Mouse (Mus musculus) hindbrain, embryonic 15.5 days (tissue): ENCODE measurements at regions not wholly inside any gene's neighbourhood (a gene's known extent, or its start where the extent isn't known, plus 50 kb on each side); places are given as distances from the start of the nearest gene placed in this dataset.
A peak's percentile ranks its signal among the peaks of the same experiment; 100 is the strongest.

Source experiments
- ATAC-seq: fragments of 200-750 bp; cut with Nextera tagmentation; 2 replicates; pipeline ENCODE4 v1.8.0; 2017; ENCODE audit warnings: low read depth, moderate number of reproducible peaks, moderate TSS enrichment; ENCODE audit not compliant: low FRiP score
- H3K27ac ChIP-seq: fragments of 300-500 bp; sonication (generic); replicated peaks from 2 replicates; pipeline ENCODE4 v1.5.1; 2015; ENCODE audit warnings: mild to moderate bottlenecking, inconsistent platforms
- H3K27me3 ChIP-seq: fragments of 300-500 bp; sonication (generic); 2 replicates; pipeline ENCODE4 v1.6.1; 2015; ENCODE audit warnings: control low read depth, inconsistent platforms
- H3K36me3 ChIP-seq: fragments of 300-500 bp; sonication (generic); 2 replicates; pipeline ENCODE4 v1.6.1; 2015; ENCODE audit warnings: control low read depth, inconsistent platforms
- H3K4me1 ChIP-seq: fragments of 300-500 bp; sonication (generic); replicated peaks from 2 replicates; pipeline ENCODE4 v1.6.1; 2015; ENCODE audit warnings: control low read depth, inconsistent platforms
- H3K4me2 ChIP-seq: fragments of 300-500 bp; sonication (generic); 2 replicates; pipeline ENCODE4 v1.6.1; 2015; ENCODE audit warnings: moderate library complexity, mild to moderate bottlenecking, inconsistent platforms
- H3K4me3 ChIP-seq: fragments of 300-500 bp; sonication (generic); 2 replicates; pipeline ENCODE4 v1.5.1; 2015; ENCODE audit warnings: mild to moderate bottlenecking, inconsistent platforms
- H3K9ac ChIP-seq: fragments of 300-500 bp; sonication (generic); 2 replicates; pipeline ENCODE4 v1.6.1; 2015; ENCODE audit warnings: inconsistent platforms
- H3K9me3 ChIP-seq: fragments of 300-500 bp; sonication (generic); 2 replicates; pipeline ENCODE4 v1.6.1; 2016; ENCODE audit warnings: control low read depth, inconsistent platforms
- WGBS: fragments of 180-500 bp; shearing (Covaris S2); methylation state at CpG from one replicate; pipeline ENCODE4 v1.1.7; 2015; 5-methylcytosine and 5-hydroxymethylcytosine counted together

- Histone ChIP-seq H3K36me3 (no peaks in the 10 kb centered on the region), H3K27me3 (no peaks in the 10 kb centered on the region), H3K4me1 (no peaks in the 10 kb centered on the region), H3K4me3 (no peak overlapping the region), H3K27ac (no peak overlapping the region), H3K9me3 (no peaks in the 10 kb centered on the region), H3K9ac (no peak overlapping the region), H3K4me2 (no peak overlapping the region)
- WGBS = 36% methylated on average over 11 of the region's 11 CpGs
- no peak for ATAC-seq
These were observed 141.3 kb downstream of the Rnd3 start for GRCm38 (mm10) chr2:51007409-51008250.

DNA sequence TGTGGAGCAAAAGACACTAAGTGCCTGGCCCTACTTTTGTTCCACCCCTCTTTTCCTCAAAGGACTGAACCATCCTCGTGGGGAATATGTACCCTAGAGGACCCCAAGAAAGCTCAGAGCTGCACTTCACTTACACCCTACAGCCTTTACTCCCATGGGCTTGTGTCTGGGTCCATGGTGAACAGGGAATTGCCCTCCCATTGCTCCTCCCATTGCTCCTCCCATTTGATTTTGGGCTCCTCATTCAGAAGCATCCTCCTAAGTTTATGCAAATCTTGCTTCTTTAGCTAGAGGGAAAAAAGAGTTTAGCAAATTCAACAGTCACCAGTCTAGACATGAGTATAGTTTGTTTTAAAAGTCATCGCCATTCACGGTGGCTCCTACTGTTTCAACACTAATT, 142.1 kb downstream of the Rnd3 start:
- Histone ChIP-seq H3K27ac (no peak overlapping the region), H3K36me3 (no peaks in the 10 kb centered on the region), H3K9ac (no peak overlapping the region), H3K27me3 (no peaks in the 10 kb centered on the region), H3K9me3 (no peaks in the 10 kb centered on the region), H3K4me3 (no peak overlapping the region), H3K4me1 (no peaks in the 10 kb centered on the region), H3K4me2 (no peak overlapping the region)
- ATAC-seq = no peak
- 57% methylated on average over 3 of the region's 3 CpGs for WGBS

DNA sequence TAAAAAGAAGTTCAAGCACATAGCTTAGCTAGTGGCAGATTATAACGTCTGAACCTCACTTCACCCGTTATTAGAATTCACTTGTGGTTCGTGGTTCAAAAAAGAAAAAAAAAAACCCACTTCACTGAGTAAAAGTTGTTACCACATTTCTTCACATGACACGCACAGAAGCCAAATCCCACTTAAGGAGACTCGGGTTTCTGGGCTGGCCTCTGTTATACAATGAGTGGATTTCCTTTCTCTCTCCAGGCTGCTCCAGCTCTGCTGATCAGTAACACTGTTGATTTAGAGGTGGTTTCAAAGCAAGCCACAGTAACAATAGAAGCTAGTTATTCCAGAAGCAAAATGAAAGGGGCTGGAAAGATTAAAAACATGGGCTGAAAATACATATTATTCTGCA, 147.4 kb downstream of the Rnd3 start:
- no peaks in the 10 kb centered on the region for H3K4me1 ChIP-seq
- H3K9me3 ChIP-seq = no peaks in the 10 kb centered on the region
- no peak overlapping the region for H3K27ac ChIP-seq
- no peak overlapping the region for H3K9ac ChIP-seq
- no peaks in the 10 kb centered on the region for H3K27me3 ChIP-seq
- 65% methylated on average over 5 of the region's 5 CpGs for WGBS
- ATAC-seq = no peak
- H3K36me3 ChIP-seq = no peaks in the 10 kb centered on the region
- H3K4me3 ChIP-seq = no peak overlapping the region
- H3K4me2 ChIP-seq = no peak overlapping the region

- H3K4me3 ChIP-seq = no peak overlapping the region
- H3K4me2 ChIP-seq = no peak overlapping the region
- no peaks in the 10 kb centered on the region for H3K36me3 ChIP-seq
- no peaks in the 10 kb centered on the region for H3K9me3 ChIP-seq
- no peak for ATAC-seq
- no peaks in the 10 kb centered on the region for H3K4me1 ChIP-seq
- no peaks in the 10 kb centered on the region for H3K27me3 ChIP-seq
- 80% methylated on average over 2 of the region's 2 CpGs for WGBS
- H3K27ac ChIP-seq = no peak overlapping the region
- H3K9ac ChIP-seq = no peak overlapping the region
These were observed 165.0 kb downstream of the Rnd3 start for GRCm38 (mm10) chr2:50983883-50984410.

GRCm38 (mm10) chr2:50982571-50982970, 166.3 kb downstream of the Rnd3 start:
- 87% methylated on average over 5 of the region's 5 CpGs for WGBS
- ATAC-seq = no peak
- no peak overlapping the region for H3K4me2 ChIP-seq

DNA sequence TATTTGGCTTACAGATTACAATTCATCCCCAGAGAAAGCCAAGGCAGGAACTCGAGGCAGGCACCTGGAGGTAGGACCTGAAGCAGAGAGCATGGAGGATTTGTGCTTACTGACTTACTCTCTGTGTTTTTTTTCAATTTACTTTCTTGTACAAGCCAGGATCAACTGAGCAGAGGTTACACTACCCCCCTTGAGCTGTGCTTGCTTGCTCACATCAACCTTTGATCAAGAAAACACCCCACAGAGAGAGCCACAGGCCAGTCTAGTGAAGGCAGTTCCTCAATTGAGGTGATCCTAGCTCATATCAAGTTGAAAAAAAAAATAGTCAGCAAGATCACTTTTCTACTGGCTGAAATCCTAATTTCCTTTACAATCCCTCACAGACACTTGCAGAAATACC, 170.6 kb downstream of the Rnd3 start:
- ATAC-seq = no peak
- 83% methylated on average over 1 of the region's 1 CpGs for WGBS
- H3K9ac ChIP-seq = no peak overlapping the region

More at GRCm38 (mm10) chr2:50982571-50982970, 166.3 kb downstream of the Rnd3 start:
- no peaks in the 10 kb centered on the region for H3K4me1 ChIP-seq
- H3K36me3 ChIP-seq = no peaks in the 10 kb centered on the region
- H3K27me3 ChIP-seq = no peaks in the 10 kb centered on the region
- no peak overlapping the region for H3K4me3 ChIP-seq
- H3K27ac ChIP-seq = no peak overlapping the region
- no peaks in the 10 kb centered on the region for H3K9me3 ChIP-seq
- no peak overlapping the region for H3K9ac ChIP-seq

GRCm38 (mm10) chr2:50971131-50971825, 177.6 kb downstream of the Rnd3 start:
- Histone ChIP-seq H3K27me3 (no peaks in the 10 kb centered on the region), H3K27ac (peak overlapping the region; percentile 80), H3K4me2 (peak overlapping the region; percentile 44), H3K9me3 (no peaks in the 10 kb centered on the region), H3K4me3 (no peak overlapping the region), H3K9ac (peak overlapping the region; percentile 31), H3K36me3 (no peaks in the 10 kb centered on the region), H3K4me1 (peaks cover 32% of the 10 kb centered on the region)
- peak; percentile 93 for ATAC-seq
- WGBS = 4% methylated on average over 14 of the region's 14 CpGs

More for the DNA sequence above, 170.6 kb downstream of the Rnd3 start:
- no peak overlapping the region for H3K4me3 ChIP-seq
- H3K27ac ChIP-seq = no peak overlapping the region
- H3K4me2 ChIP-seq = no peak overlapping the region
- H3K9me3 ChIP-seq = no peaks in the 10 kb centered on the region
- no peaks in the 10 kb centered on the region for H3K4me1 ChIP-seq
- H3K27me3 ChIP-seq = no peaks in the 10 kb centered on the region
- no peaks in the 10 kb centered on the region for H3K36me3 ChIP-seq

- Histone ChIP-seq H3K9me3 (no peaks in the 10 kb centered on the region), H3K27ac (no peak overlapping the region), H3K4me3 (no peak overlapping the region), H3K4me1 (peaks cover 32% of the 10 kb centered on the region), H3K9ac (no peak overlapping the region), H3K27me3 (no peaks in the 10 kb centered on the region), H3K4me2 (no peak overlapping the region), H3K36me3 (no peaks in the 10 kb centered on the region)
- 70% methylated on average over 4 of the region's 4 CpGs for WGBS
- ATAC-seq = no peak
These were observed 180.5 kb downstream of the Rnd3 start for GRCm38 (mm10) chr2:50968382-50968781.

GRCm38 (mm10) chr2:50967826-50968225, 181.1 kb downstream of the Rnd3 start:
- 32% methylated on average over 4 of the region's 4 CpGs for WGBS
- H3K4me1 ChIP-seq = peaks cover 32% of the 10 kb centered on the region
- no peak for ATAC-seq
- H3K4me3 ChIP-seq = no peak overlapping the region
- H3K36me3 ChIP-seq = no peaks in the 10 kb centered on the region
- H3K9me3 ChIP-seq = no peaks in the 10 kb centered on the region
- no peak overlapping the region for H3K27ac ChIP-seq
- no peak overlapping the region for H3K4me2 ChIP-seq
- H3K9ac ChIP-seq = no peak overlapping the region
- no peaks in the 10 kb centered on the region for H3K27me3 ChIP-seq

- Histone ChIP-seq H3K4me1 (peaks cover 32% of the 10 kb centered on the region), H3K27ac (no peak overlapping the region), H3K27me3 (no peaks in the 10 kb centered on the region), H3K4me3 (no peak overlapping the region), H3K9me3 (no peaks in the 10 kb centered on the region), H3K36me3 (no peaks in the 10 kb centered on the region), H3K4me2 (no peak overlapping the region), H3K9ac (no peak overlapping the region)
- no peak for ATAC-seq
- WGBS = 50% methylated on average over 4 of the region's 4 CpGs
These were observed 181.8 kb downstream of the Rnd3 start for GRCm38 (mm10) chr2:50967133-50967532.

GRCm38 (mm10) chr2:50965485-50966017, 183.4 kb downstream of the Rnd3 start:
- H3K27ac ChIP-seq = no peak overlapping the region
- H3K27me3 ChIP-seq = no peaks in the 10 kb centered on the region
- H3K9me3 ChIP-seq = no peaks in the 10 kb centered on the region
- no peak overlapping the region for H3K4me3 ChIP-seq
- no peak overlapping the region for H3K4me2 ChIP-seq
- no peak overlapping the region for H3K9ac ChIP-seq
- no peaks in the 10 kb centered on the region for H3K36me3 ChIP-seq
- WGBS = 45% methylated on average over 8 of the region's 8 CpGs
- ATAC-seq = no peak
- H3K4me1 ChIP-seq = peaks cover 17% of the 10 kb centered on the region

GRCm38 (mm10) chr2:50964062-50964461, 184.8 kb downstream of the Rnd3 start:
- H3K9ac ChIP-seq = no peak overlapping the region
- 85% methylated on average over 3 of the region's 3 CpGs for WGBS
- H3K4me2 ChIP-seq = no peak overlapping the region
- no peaks in the 10 kb centered on the region for H3K36me3 ChIP-seq
- no peaks in the 10 kb centered on the region for H3K9me3 ChIP-seq
- no peak overlapping the region for H3K4me3 ChIP-seq
- peaks cover 14% of the 10 kb centered on the region for H3K4me1 ChIP-seq
- no peak overlapping the region for H3K27ac ChIP-seq
- H3K27me3 ChIP-seq = no peaks in the 10 kb centered on the region
- ATAC-seq = no peak
